Mouse (Mus musculus) brain, embryonic 14.5 days (tissue): ENCODE data around the gene Ssr2.

Source experiments
- CTCF ChIP-seq: fragments of 200-500 bp; IDR thresholded peaks from 2 replicates; pipeline ENCODE4 v1.5.1; 2012; ENCODE audit warnings: inconsistent platforms, mild to moderate bottlenecking, moderate library complexity, borderline replicate concordance; ENCODE audit not compliant: insufficient read depth, insufficient read length; ENCODE audit errors: extremely low read depth
- POLR2A ChIP-seq: fragments of 200-500 bp; IDR thresholded peaks from 2 replicates; pipeline ENCODE4 v1.6.1; 2012; ENCODE audit warnings: mild to moderate bottlenecking, inconsistent platforms, borderline replicate concordance; ENCODE audit not compliant: poor library complexity, insufficient read depth, insufficient read length, severe bottlenecking; ENCODE audit errors: extremely low read depth

- TF ChIP-seq CTCF (no peak), POLR2A (no peak)
Measured at GRCm38 (mm10) chr3:88624324-88624723, 48.6 kb downstream of the Ssr2 start.
